Mouse (Mus musculus) C2C12 (cell line): ENCODE results near the gene 4930583I09Rik.

Source experiments
- CTCF ChIP-seq: IDR thresholded peaks from one replicate; pipeline ENCODE4 v1.5.1; 2011; ENCODE audit not compliant: control insufficient read depth, insufficient read depth, insufficient read length
- FOSL1 ChIP-seq: IDR thresholded peaks from one replicate; pipeline ENCODE4 v1.8.0; 2011; ENCODE audit warnings: mild to moderate bottlenecking, low read length; ENCODE audit not compliant: poor library complexity, insufficient read depth, severe bottlenecking
- MYOD1 ChIP-seq: IDR thresholded peaks from one replicate; pipeline ENCODE4 v1.6.1; 2011; ENCODE audit warnings: low read depth; ENCODE audit not compliant: control insufficient read depth, insufficient read length
- MYOG ChIP-seq: IDR thresholded peaks from one replicate; pipeline ENCODE4 v1.6.1; 2011; ENCODE audit not compliant: control insufficient read depth, insufficient read length; ENCODE audit errors: extremely low read depth
- USF1 ChIP-seq: IDR thresholded peaks from one replicate; pipeline ENCODE4 v1.6.1; 2011; ENCODE audit warnings: low read depth, mild to moderate bottlenecking, control low read depth, moderate library complexity

GRCm38 (mm10) chr17:64863817-64864216, 27.9 kb upstream of the 4930583I09Rik start:
- TF ChIP-seq USF1 (no peak), MYOD1 (no peak), CTCF (no peak), MYOG (no peak), FOSL1 (no peak)
